Mouse (Mus musculus) cortical plate, adult 2 months (tissue): ENCODE results near the gene Inhbe.

ENCODE experiments used
- CTCF ChIP-seq: fragments of 200-500 bp; IDR thresholded peaks from 2 replicates; pipeline ENCODE4 v1.5.1; 2011; ENCODE audit warnings: mild to moderate bottlenecking, control low read depth, low read length; ENCODE audit not compliant: insufficient read depth; ENCODE audit errors: extremely low read depth
- POLR2A ChIP-seq: fragments of 200-500 bp; IDR thresholded peaks from 2 replicates; pipeline ENCODE4 v1.6.1; 2011; ENCODE audit warnings: mild to moderate bottlenecking, low read length, control low read depth; ENCODE audit not compliant: insufficient read depth; ENCODE audit errors: extremely low read depth

DNA sequence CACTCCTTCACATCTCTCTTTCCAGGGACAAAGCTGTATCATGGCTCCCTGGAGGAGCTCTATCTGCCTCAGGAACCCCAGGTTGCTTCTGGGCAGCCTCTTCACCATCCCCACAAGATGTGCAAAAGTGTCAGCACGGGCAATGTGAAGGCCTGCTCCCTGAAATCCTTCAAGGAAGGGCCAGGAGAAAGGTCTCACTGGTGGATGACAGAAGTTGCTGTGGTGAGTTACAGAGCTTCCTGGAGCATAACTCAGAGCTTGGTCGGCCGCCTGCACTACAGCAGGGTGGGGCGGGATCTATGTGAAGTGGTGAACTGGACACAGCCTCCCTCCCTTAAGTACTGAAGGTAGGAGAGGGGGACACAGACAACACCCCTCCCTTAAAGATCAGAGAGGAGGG is 31.5 kb downstream of the Inhbe start:
- TF ChIP-seq POLR2A (no peak), CTCF (no peak)
